Mouse (Mus musculus) bone marrow macrophage, adult 2 months (primary cell): Measurements from ENCODE around the gene Ccdc74a.

Experiments
- CTCF ChIP-seq: IDR thresholded peaks from 2 replicates; pipeline ENCODE4 v1.5.1; 2012; ENCODE audit warnings: low read depth, mild to moderate bottlenecking, low read length, moderate library complexity
- POLR2A ChIP-seq: IDR thresholded peaks from 2 replicates; pipeline ENCODE4 v1.6.1; 2012; ENCODE audit warnings: mild to moderate bottlenecking, low read depth, low read length, borderline replicate concordance

DNA sequence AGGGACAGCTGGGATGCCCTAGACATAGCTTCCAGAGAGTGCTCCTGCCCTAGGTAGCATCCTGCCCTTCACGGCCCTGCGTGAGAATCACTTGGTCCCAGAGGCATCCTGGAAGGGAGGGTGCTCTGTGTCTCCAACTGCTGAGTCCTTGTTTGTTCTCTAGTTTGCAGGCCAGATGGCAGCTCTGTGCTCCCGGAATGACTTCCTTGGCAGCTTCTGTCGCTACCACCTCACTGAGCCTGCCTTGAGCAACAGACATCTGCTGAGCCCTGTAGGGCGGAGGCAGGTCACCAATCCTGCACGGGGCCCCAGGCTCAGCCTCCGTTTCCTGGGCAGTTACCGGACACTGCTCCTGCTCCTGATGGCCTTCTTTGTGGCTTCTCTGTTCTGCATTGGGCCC lies 4.0 kb upstream of the Ccdc74a start:
- no peak for TF ChIP-seq CTCF
- no peak for TF ChIP-seq POLR2A
